Mouse (Mus musculus): ENCODE data around the gene Rad23a. TPM values are rescaled to one million over a fixed set of nuclear protein-coding genes. Genes with fewer than 3 reads are reported as not detected.

The Rad23a gene
- 84.8 and 86.5 TPM in 2 replicates for polyA plus RNA-seq (2015; fragmentation: Nextera tagmentation; extraction: Ambion mirVana)

DNA sequence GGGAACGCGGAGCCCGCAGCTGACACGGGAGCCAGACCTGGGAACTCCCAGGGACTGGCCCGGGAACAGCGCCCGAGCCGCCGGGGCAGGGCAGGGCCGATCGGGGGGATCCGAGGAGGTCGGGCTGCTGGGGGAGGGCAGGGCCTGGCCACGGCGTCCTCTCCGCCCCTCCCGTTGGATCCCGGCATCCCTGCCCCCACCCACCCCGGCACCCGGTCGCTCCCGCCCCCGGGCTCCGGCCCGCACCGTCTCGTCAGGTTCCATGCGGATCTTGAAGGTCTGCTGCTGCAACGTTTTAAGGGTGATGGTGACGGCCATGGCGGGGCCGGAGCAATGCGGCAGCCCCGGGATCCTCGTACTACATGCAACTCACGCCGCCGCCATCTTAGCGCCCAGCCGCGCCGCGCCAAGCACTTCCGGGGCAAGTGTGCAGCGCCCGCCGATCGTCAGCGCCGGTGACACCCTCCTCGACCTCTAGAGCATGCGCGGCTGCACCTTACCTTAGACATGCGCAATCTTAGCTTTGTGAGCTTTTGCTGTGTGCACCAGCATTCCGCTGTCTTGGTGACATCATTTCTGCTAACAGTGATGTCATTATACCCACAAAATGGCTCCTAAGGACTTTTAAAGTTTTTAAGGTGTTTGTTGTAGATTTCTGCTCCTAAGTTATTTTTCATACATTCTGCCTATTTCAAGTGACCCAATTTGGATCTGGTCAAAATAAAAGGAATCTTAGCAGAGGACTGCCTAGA, at the start of gene Rad23a:
TSS of gene Rad23a (minus strand) at position 418 of the 752 bp plus-strand sequence.
- Histone ChIP-seq H3K9me3 (ENCODE audit: control insufficient read depth, low read length) (no peaks in the 10 kb centered on the region), H3K4me3 (replicated peaks; ENCODE audit: low read length) (peak within 1 kb of the TSS; percentile 76), H3K27ac (ENCODE audit: low read length) (peak within 1 kb of the TSS; percentile 79), H3K4me2 (ENCODE audit: low read length) (peak within 1 kb of the TSS; percentile 73), H3K36me3 (ENCODE audit: control insufficient read depth, insufficient read depth) (peaks cover 46% of the 10 kb centered on the region), H3K4me1 (replicated peaks; ENCODE audit: control insufficient read depth, insufficient read depth, low read length) (peaks cover 36% of the 10 kb centered on the region), H3K9ac (replicated peaks; ENCODE audit: low read depth, low read length) (peak within 1 kb of the TSS; percentile 88), H3K27me3 (replicated peaks; ENCODE audit: control insufficient read depth, insufficient read depth, low read length) (no peaks in the 10 kb centered on the region)
- WGBS: under 1% methylated on average over 47 of the region's 55 CpGs
- peak; percentile 96 for ATAC-seq

DNA sequence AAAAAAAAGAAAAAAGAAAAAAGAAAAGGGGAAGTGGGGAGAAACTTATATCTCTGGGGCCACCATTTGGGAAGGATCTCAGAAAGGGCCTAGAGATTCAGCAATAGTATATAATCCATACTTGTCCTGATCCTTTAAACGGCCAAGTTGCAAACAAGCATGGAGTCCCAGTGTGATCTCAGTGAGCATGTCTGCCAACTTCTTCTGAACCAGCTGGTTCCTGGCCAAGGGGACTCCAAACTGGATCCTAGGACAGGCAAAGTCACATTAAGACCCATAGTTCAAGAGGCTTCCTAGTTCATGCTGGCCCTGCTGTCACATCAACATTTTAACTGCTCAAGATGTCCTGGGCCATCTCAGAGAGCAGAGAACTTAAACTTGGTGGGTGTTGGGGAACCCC, 48.7 kb upstream of the Rad23a start:
- H3K9me3 ChIP-seq (ENCODE audit: control insufficient read depth, low read length): no peaks in the 10 kb centered on the region
- no peak for ATAC-seq
- 91% methylated on average over 1 of the region's 1 CpGs for WGBS
- H3K27me3 ChIP-seq (replicated peaks; ENCODE audit: control insufficient read depth, insufficient read depth, low read length): no peaks in the 10 kb centered on the region
- H3K4me1 ChIP-seq (replicated peaks; ENCODE audit: control insufficient read depth, insufficient read depth, low read length): peaks cover 11% of the 10 kb centered on the region
- H3K36me3 ChIP-seq (ENCODE audit: control insufficient read depth, insufficient read depth): peaks cover 18% of the 10 kb centered on the region
- no peak overlapping the region for H3K27ac ChIP-seq (ENCODE audit: low read length)
- H3K4me3 ChIP-seq (replicated peaks; ENCODE audit: low read length): no peak overlapping the region
- no peak overlapping the region for H3K9ac ChIP-seq (replicated peaks; ENCODE audit: low read depth, low read length)
- H3K4me2 ChIP-seq (ENCODE audit: low read length): no peak overlapping the region

DNA sequence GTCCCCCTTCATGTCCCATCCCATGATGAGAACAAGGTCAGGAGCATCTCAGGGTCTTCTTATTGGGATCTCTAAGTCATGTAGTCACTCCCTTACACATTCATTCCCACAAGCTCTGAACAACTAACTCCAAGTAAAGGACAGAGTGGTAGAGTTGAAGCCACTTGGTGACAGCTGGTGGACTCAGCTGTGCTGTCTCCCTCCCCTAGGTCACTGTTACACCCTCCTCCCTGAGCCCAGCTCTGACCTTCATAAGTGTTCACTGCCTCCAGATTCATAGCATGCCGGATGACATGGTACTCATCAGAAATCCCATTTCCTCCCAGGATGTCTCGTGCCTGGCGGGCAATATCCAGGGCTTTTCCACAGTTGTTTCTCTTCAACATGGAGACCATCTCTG, 47.8 kb upstream of the Rad23a start:
- H3K9ac ChIP-seq (replicated peaks; ENCODE audit: low read depth, low read length): no peak overlapping the region
- H3K27me3 ChIP-seq (replicated peaks; ENCODE audit: control insufficient read depth, insufficient read depth, low read length): no peaks in the 10 kb centered on the region
- H3K27ac ChIP-seq (ENCODE audit: low read length): no peak overlapping the region
- ATAC-seq: no peak
- H3K36me3 ChIP-seq (ENCODE audit: control insufficient read depth, insufficient read depth): peaks cover 18% of the 10 kb centered on the region
- H3K4me2 ChIP-seq (ENCODE audit: low read length): no peak overlapping the region
- H3K4me1 ChIP-seq (replicated peaks; ENCODE audit: control insufficient read depth, insufficient read depth, low read length): peaks cover 8% of the 10 kb centered on the region
- H3K9me3 ChIP-seq (ENCODE audit: control insufficient read depth, low read length): no peaks in the 10 kb centered on the region
- H3K4me3 ChIP-seq (replicated peaks; ENCODE audit: low read length): no peak overlapping the region
- 96% methylated on average over 3 of the region's 3 CpGs for WGBS

DNA sequence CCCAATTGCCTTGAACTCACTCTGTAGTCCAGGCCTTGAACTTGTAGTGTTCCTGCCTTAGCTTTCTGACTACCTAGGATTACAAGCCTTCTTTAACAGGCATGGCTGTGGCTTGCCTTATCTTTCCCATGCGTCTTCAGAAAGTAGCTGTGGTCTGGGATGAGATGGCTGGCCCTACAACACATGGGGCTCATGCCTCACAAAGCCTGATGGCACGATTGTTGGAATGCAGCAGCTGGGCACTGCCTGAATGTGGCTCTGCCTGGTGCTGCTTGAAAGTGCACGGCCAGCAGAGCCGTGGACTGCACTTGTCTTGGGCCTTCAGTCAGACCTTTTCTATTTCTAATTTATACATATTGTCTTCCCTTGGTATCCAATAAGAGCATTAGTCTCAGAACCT, 44.3 kb upstream of the Rad23a start:
- ATAC-seq: no peak
- H3K9me3 ChIP-seq (ENCODE audit: control insufficient read depth, low read length): no peaks in the 10 kb centered on the region
- H3K9ac ChIP-seq (replicated peaks; ENCODE audit: low read depth, low read length): no peak overlapping the region
- no peaks in the 10 kb centered on the region for H3K4me1 ChIP-seq (replicated peaks; ENCODE audit: control insufficient read depth, insufficient read depth, low read length)
- H3K36me3 ChIP-seq (ENCODE audit: control insufficient read depth, insufficient read depth): peaks cover 18% of the 10 kb centered on the region
- WGBS: 84% methylated on average over 4 of the region's 4 CpGs
- H3K4me2 ChIP-seq (ENCODE audit: low read length): no peak overlapping the region
- H3K4me3 ChIP-seq (replicated peaks; ENCODE audit: low read length): no peak overlapping the region
- no peaks in the 10 kb centered on the region for H3K27me3 ChIP-seq (replicated peaks; ENCODE audit: control insufficient read depth, insufficient read depth, low read length)
- H3K27ac ChIP-seq (ENCODE audit: low read length): no peak overlapping the region

DNA sequence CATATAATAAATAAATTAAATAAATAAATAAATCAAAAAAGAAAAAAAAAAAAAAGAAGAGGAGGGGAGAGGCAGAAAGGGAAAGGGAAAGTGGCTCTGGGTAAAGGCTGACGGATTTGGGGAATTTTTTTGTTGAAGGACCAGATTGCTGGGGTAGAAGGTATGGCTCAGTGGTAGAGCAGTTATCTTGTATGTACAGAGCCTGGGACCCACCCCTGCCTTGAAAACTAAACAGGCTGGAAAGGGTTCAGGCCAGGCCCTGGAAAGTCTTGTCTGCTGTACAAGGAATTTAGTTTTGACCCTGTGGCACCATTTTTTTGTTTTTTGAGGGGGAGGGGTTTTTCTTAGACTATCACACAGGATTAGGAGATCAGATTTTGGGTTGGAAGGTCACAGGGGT, 38.5 kb upstream of the Rad23a start:
- H3K9me3 ChIP-seq (ENCODE audit: control insufficient read depth, low read length): no peaks in the 10 kb centered on the region
- H3K36me3 ChIP-seq (ENCODE audit: control insufficient read depth, insufficient read depth): no peaks in the 10 kb centered on the region
- no peak overlapping the region for H3K27ac ChIP-seq (ENCODE audit: low read length)
- no peak for ATAC-seq
- H3K4me3 ChIP-seq (replicated peaks; ENCODE audit: low read length): no peak overlapping the region
- H3K9ac ChIP-seq (replicated peaks; ENCODE audit: low read depth, low read length): no peak overlapping the region
- H3K27me3 ChIP-seq (replicated peaks; ENCODE audit: control insufficient read depth, insufficient read depth, low read length): no peaks in the 10 kb centered on the region
- no peak overlapping the region for H3K4me2 ChIP-seq (ENCODE audit: low read length)
- 97% methylated on average over 1 of the region's 1 CpGs for WGBS
- H3K4me1 ChIP-seq (replicated peaks; ENCODE audit: control insufficient read depth, insufficient read depth, low read length): peaks cover 10% of the 10 kb centered on the region

DNA sequence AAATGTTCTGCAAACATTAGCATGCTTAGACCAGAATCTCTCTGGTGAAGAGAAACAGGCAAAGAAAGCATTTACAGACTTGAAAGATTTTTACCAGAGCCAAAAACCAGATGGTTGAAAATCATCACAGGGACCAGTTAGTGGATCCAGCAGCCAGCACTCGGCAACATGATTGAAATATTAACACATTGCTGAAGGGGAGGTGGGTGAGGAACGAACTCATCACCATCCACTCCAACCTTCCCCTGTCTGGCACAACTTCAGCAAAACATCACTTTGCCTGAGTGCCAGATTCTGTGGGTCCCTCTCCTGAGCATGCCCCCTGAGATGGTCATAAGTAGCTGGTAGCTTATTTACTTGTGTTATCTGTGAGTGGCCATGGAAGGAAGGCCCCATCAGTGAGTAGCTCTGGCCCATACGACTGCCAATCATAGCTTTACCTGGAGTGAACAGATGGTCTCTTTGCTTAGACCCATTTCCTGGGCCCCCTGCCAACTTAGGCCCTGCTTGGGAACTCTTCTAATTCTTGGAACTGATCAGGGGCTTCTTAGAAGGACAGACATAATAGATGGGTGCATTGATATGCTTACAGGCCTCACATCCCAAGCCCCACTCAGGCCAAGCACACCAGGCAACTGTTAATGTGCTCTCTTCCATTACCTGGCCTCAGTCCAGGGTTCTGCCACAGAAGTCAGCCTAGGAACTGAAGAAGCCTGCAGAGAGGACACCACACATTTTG, 37.0 kb upstream of the Rad23a start:
- peaks cover 16% of the 10 kb centered on the region for H3K4me1 ChIP-seq (replicated peaks; ENCODE audit: control insufficient read depth, insufficient read depth, low read length)
- H3K9ac ChIP-seq (replicated peaks; ENCODE audit: low read depth, low read length): no peak overlapping the region
- H3K27ac ChIP-seq (ENCODE audit: low read length): peak overlapping the region; percentile 77
- H3K36me3 ChIP-seq (ENCODE audit: control insufficient read depth, insufficient read depth): no peaks in the 10 kb centered on the region
- H3K27me3 ChIP-seq (replicated peaks; ENCODE audit: control insufficient read depth, insufficient read depth, low read length): no peaks in the 10 kb centered on the region
- WGBS: 35% methylated on average over 3 of the region's 3 CpGs
- no peaks in the 10 kb centered on the region for H3K9me3 ChIP-seq (ENCODE audit: control insufficient read depth, low read length)
- H3K4me2 ChIP-seq (ENCODE audit: low read length): no peak overlapping the region
- H3K4me3 ChIP-seq (replicated peaks; ENCODE audit: low read length): no peak overlapping the region
- ATAC-seq: peak; percentile 60

DNA sequence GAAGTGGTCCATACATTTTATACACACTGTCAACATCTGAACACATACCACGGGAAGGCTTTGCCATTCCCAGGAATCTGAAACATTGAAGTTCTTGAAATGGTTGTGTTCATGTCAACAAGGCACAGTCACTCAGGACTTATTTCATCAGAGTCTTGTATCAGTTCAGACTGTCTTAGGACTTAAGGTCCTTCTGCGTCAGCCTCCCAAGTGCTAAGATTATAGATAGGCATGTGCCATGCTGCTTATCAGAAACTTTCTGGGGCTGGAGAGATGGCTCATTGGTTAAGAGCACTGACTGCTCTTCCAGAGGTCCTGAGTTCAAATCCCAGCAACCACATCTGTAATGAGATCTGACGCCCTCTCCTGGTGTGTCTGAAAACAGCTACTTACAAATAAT, 33.9 kb upstream of the Rad23a start:
- H3K9ac ChIP-seq (replicated peaks; ENCODE audit: low read depth, low read length): no peak overlapping the region
- peaks cover 23% of the 10 kb centered on the region for H3K4me1 ChIP-seq (replicated peaks; ENCODE audit: control insufficient read depth, insufficient read depth, low read length)
- no peak for ATAC-seq
- WGBS: 87% methylated on average over 3 of the region's 3 CpGs
- H3K36me3 ChIP-seq (ENCODE audit: control insufficient read depth, insufficient read depth): no peaks in the 10 kb centered on the region
- H3K9me3 ChIP-seq (ENCODE audit: control insufficient read depth, low read length): no peaks in the 10 kb centered on the region
- H3K27ac ChIP-seq (ENCODE audit: low read length): no peak overlapping the region
- no peak overlapping the region for H3K4me2 ChIP-seq (ENCODE audit: low read length)
- no peak overlapping the region for H3K4me3 ChIP-seq (replicated peaks; ENCODE audit: low read length)
- no peaks in the 10 kb centered on the region for H3K27me3 ChIP-seq (replicated peaks; ENCODE audit: control insufficient read depth, insufficient read depth, low read length)

DNA sequence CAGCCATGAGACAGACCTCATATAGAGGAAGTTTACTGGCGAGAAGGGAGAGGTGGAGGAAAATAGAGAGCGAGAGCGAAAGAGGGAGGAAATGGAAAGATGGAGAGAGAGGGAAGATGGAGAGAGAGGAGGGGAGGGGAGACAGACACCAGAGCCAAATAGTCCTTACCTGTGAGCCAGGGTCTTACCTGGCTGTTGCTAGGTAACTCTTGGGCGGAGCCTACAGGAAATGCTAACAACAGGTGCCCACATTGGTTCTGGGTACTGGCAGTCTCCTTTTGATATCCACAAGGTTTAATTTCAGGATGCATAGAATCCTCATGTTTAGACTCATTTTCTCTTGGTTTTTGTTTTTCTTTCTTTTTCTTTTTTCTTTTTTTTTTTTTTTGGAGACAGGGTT, 32.6 kb upstream of the Rad23a start:
- Histone ChIP-seq H3K9me3 (ENCODE audit: control insufficient read depth, low read length) (no peaks in the 10 kb centered on the region), H3K4me2 (ENCODE audit: low read length) (peak overlapping the region; percentile 93), H3K36me3 (ENCODE audit: control insufficient read depth, insufficient read depth) (peaks cover 11% of the 10 kb centered on the region), H3K27ac (ENCODE audit: low read length) (no peak overlapping the region), H3K4me3 (replicated peaks; ENCODE audit: low read length) (peak overlapping the region; percentile 52), H3K27me3 (replicated peaks; ENCODE audit: control insufficient read depth, insufficient read depth, low read length) (no peaks in the 10 kb centered on the region), H3K9ac (replicated peaks; ENCODE audit: low read depth, low read length) (no peak overlapping the region), H3K4me1 (replicated peaks; ENCODE audit: control insufficient read depth, insufficient read depth, low read length) (peaks cover 23% of the 10 kb centered on the region)
- ATAC-seq: no peak
- 69% methylated on average over 4 of the region's 4 CpGs for WGBS

DNA sequence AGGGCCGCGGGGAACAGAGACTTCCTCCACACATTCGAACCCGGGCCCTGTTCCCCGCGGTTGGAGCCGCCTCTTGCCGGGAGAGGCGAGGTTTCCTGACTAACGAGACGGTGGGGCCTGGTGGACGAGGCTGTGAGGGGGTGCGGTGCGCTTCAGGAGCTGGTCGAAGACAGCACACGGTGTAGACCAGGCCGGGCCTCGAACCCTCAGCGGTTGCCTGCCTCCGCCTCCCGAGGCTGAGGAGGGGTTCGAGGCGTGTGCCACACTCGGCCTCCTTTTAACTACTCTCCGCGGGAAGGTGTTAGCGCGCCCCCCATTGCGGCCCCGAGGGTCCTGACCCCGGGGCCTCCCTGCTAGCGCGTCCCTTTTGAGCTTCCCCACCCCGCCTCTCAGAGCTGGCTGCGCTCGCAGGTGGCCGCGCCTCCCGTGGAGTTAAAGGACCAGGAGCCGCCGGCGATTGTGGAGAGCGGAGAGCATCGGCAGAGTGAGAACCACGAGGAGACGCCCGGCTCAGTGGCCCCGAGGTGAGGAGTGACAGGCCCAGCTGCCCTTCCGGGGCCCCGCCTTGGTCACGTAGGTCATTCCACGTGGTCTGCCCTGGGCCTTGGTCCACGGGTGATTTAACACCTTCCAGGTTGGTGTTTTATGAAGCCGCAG, 32.0 kb upstream of the Rad23a start:
- Histone ChIP-seq H3K4me2 (ENCODE audit: low read length) (peak overlapping the region; percentile 93), H3K9ac (replicated peaks; ENCODE audit: low read depth, low read length) (peak overlapping the region; percentile 61), H3K27me3 (replicated peaks; ENCODE audit: control insufficient read depth, insufficient read depth, low read length) (no peaks in the 10 kb centered on the region), H3K36me3 (ENCODE audit: control insufficient read depth, insufficient read depth) (peaks cover 14% of the 10 kb centered on the region), H3K4me3 (replicated peaks; ENCODE audit: low read length) (peak overlapping the region; percentile 52), H3K4me1 (replicated peaks; ENCODE audit: control insufficient read depth, insufficient read depth, low read length) (peaks cover 19% of the 10 kb centered on the region), H3K9me3 (ENCODE audit: control insufficient read depth, low read length) (no peaks in the 10 kb centered on the region), H3K27ac (ENCODE audit: low read length) (no peak overlapping the region)
- peak; percentile 66 for ATAC-seq
- WGBS: 4% methylated on average over 51 of the region's 54 CpGs

Data from forebrain, embryonic 16.5 days (tissue).